Mouse (Mus musculus) stomach, embryonic 14.5 days (tissue): ENCODE results near the gene Fhl2. TPM values are rescaled to one million over a fixed set of nuclear protein-coding genes. Genes with fewer than 3 reads are reported as not detected.
A peak's percentile ranks its signal among the peaks of the same experiment; 100 is the strongest.

ENCODE experiments used
- ATAC-seq: fragments of 200-750 bp; cut with Nextera tagmentation; 2 replicates; pipeline ENCODE4 v1.8.0; 2017; ENCODE audit warnings: low read depth, moderate TSS enrichment; ENCODE audit not compliant: insufficient number of reproducible peaks, insufficient read depth, low FRiP score
- H3K27ac ChIP-seq: fragments of 300-500 bp; sonication (generic); 2 replicates; pipeline ENCODE4 v1.5.1; 2014; ENCODE audit warnings: mild to moderate bottlenecking, low read length, moderate library complexity, mixed read lengths
- H3K27me3 ChIP-seq: fragments of 300-500 bp; sonication (generic); 2 replicates; pipeline ENCODE4 v1.6.1; 2014; ENCODE audit warnings: low read length, control low read depth, mixed read lengths; ENCODE audit not compliant: control insufficient read depth, insufficient read depth
- H3K36me3 ChIP-seq: fragments of 300-500 bp; sonication (generic); 2 replicates; pipeline ENCODE4 v1.6.1; 2014; ENCODE audit warnings: mild to moderate bottlenecking, control low read depth, low read length, moderate library complexity, mixed read lengths; ENCODE audit not compliant: control insufficient read depth, insufficient read depth
- H3K4me1 ChIP-seq: fragments of 300-500 bp; sonication (generic); 2 replicates; pipeline ENCODE4 v1.6.1; 2014; ENCODE audit warnings: low read length, control low read depth, mixed read lengths; ENCODE audit not compliant: control insufficient read depth, insufficient read depth
- H3K4me2 ChIP-seq: fragments of 300-500 bp; sonication (generic); replicated peaks from 2 replicates; pipeline ENCODE4 v1.6.1; 2014; ENCODE audit warnings: low read depth, low read length, control low read depth
- H3K4me3 ChIP-seq: fragments of 300-500 bp; sonication (generic); 2 replicates; pipeline ENCODE4 v1.5.1; 2014; ENCODE audit warnings: low read depth, low read length, control low read depth
- H3K9ac ChIP-seq: fragments of 300-500 bp; sonication (generic); replicated peaks from 2 replicates; pipeline ENCODE4 v1.6.1; 2014; ENCODE audit warnings: low read depth, mild to moderate bottlenecking, control low read depth, low read length, moderate library complexity, mixed read lengths
- H3K9me3 ChIP-seq: fragments of 300-500 bp; sonication (generic); 2 replicates; pipeline ENCODE4 v1.6.1; 2016; ENCODE audit warnings: low read depth, low read length, control low read depth; ENCODE audit not compliant: control insufficient read depth
- WGBS: fragments of 180-500 bp; shearing (Covaris S2); extraction: QIAGEN DNeasy Blood & Tissue Kit; methylation state at CpG from one replicate; pipeline ENCODE4 v1.1.7; 2014; 5-methylcytosine and 5-hydroxymethylcytosine counted together
- polyA plus RNA-seq: library from polyadenylated mRNA; unstranded; fragments of >200 nt; fragmentation: Nextera tagmentation; extraction: Ambion mirVana; gene quantifications from 2 replicates; pipeline ENCODE4 v1.2.1, GENCODE M21; 2014

The Fhl2 gene
- polyA plus RNA-seq, 1 experiment from 2014 or later: 97.4 TPM

DNA sequence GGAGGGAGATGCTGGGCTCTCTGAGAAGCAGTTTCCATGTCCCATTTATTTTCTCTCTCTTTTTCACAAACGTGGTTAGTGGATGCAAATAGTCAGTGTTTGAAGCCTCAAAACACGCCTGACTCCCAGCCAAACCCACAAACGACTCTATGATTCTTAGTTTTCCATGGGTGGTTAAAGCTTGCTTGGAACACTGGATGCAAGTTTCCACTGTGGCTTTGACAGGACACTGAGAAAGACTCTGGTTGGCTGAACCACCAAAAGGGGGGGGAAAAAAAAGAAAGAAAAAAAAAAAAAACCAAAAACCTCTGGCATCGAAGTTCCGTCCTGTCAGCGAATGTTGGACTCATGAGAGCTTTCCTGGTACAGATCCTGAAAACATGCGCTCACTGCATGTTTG lies 27.6 kb downstream of the Fhl2 start:
- H3K36me3 ChIP-seq: no peaks in the 10 kb centered on the region
- no peak for ATAC-seq
- H3K27me3 ChIP-seq: no peaks in the 10 kb centered on the region
- H3K9ac ChIP-seq: no peak overlapping the region
- H3K4me2 ChIP-seq: no peak overlapping the region
- WGBS: 83% methylated on average over 7 of the region's 7 CpGs
- no peak overlapping the region for H3K27ac ChIP-seq
- no peaks in the 10 kb centered on the region for H3K9me3 ChIP-seq
- no peak overlapping the region for H3K4me3 ChIP-seq
- peaks cover 11% of the 10 kb centered on the region; the same call in 1 of the 2 replicates for H3K4me1 ChIP-seq

DNA sequence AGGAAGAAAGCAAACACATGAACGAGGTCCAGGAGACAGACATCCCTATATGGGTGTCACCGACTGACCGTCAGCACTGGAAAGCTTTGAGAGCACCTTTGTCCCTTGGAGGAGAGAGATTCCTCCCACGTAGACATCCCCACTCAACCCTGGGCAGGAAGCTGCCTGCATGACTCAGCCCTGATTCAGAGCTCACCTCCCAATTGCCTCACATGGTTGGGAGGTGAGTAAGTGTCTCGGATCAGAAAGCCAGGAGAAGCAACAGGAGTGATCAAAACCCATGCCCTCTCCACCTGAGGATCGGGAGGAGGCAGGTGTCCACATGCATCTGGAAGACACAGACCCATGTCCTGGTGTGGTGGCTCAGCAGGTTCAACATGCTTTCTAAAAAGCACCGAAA lies 28.2 kb downstream of the Fhl2 start:
- no peak overlapping the region for H3K4me3 ChIP-seq
- no peaks in the 10 kb centered on the region for H3K9me3 ChIP-seq
- WGBS: 78% methylated on average over 7 of the region's 7 CpGs
- H3K9ac ChIP-seq: no peak overlapping the region
- H3K4me2 ChIP-seq: no peak overlapping the region
- ATAC-seq: no peak
- no peaks in the 10 kb centered on the region for H3K27me3 ChIP-seq
- no peaks in the 10 kb centered on the region for H3K36me3 ChIP-seq
- H3K4me1 ChIP-seq: peaks cover 11% of the 10 kb centered on the region; the same call in 1 of the 2 replicates
- no peak overlapping the region for H3K27ac ChIP-seq

DNA sequence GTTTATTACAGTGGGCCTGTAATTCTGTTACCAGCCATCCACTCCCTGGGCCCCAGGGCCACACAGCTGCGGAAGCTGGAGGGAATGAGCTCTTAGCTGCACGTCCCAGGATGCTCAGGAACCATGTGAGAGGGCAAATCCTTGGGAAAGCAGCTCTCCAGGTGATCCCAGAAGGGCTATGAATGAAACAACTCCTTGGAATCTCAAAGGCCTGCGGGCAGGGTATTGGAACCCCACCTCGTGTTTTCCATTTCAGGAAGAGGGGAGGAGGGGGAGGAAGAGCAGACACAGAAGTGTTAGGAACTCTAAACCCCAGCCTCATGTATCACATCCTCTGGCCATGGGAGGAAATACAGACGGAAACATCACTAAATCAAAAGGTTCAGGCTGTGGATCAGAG lies 28.8 kb downstream of the Fhl2 start:
- H3K9me3 ChIP-seq: no peaks in the 10 kb centered on the region
- no peak overlapping the region for H3K9ac ChIP-seq
- peaks cover 11% of the 10 kb centered on the region; the same call in 1 of the 2 replicates for H3K4me1 ChIP-seq
- 44% methylated on average over 5 of the region's 5 CpGs for WGBS
- no peak overlapping the region for H3K4me3 ChIP-seq
- H3K36me3 ChIP-seq: no peaks in the 10 kb centered on the region
- H3K4me2 ChIP-seq: no peak overlapping the region
- no peaks in the 10 kb centered on the region for H3K27me3 ChIP-seq
- H3K27ac ChIP-seq: no peak overlapping the region
- ATAC-seq: no peak

DNA sequence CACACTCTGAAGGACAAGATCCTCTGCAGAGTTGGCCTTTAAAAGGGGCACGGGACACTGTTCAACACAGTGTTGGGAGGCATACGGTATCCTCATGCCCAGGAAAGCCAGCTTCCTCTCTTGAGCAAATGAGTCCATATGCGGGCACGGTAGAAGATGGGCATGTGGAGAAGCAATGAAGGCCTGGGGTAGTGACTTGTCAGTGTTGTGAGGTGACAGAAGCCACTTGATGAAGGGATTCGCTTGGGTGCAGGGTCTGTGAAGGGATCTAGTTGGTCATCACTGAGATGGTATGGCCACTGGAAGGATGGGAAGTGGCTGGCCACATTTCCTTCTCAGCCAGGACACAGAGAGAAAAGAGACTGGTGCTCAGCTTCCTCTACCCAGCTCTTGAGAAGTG lies 32.2 kb downstream of the Fhl2 start:
- H3K4me3 ChIP-seq: no peak overlapping the region
- peaks cover 18% of the 10 kb centered on the region; the same call in 1 of the 2 replicates for H3K4me1 ChIP-seq
- H3K9me3 ChIP-seq: no peaks in the 10 kb centered on the region
- no peaks in the 10 kb centered on the region for H3K27me3 ChIP-seq
- no peaks in the 10 kb centered on the region for H3K36me3 ChIP-seq
- no peak overlapping the region for H3K4me2 ChIP-seq
- ATAC-seq: no peak
- 95% methylated on average over 5 of the region's 5 CpGs for WGBS
- H3K27ac ChIP-seq: no peak overlapping the region
- H3K9ac ChIP-seq: no peak overlapping the region

DNA sequence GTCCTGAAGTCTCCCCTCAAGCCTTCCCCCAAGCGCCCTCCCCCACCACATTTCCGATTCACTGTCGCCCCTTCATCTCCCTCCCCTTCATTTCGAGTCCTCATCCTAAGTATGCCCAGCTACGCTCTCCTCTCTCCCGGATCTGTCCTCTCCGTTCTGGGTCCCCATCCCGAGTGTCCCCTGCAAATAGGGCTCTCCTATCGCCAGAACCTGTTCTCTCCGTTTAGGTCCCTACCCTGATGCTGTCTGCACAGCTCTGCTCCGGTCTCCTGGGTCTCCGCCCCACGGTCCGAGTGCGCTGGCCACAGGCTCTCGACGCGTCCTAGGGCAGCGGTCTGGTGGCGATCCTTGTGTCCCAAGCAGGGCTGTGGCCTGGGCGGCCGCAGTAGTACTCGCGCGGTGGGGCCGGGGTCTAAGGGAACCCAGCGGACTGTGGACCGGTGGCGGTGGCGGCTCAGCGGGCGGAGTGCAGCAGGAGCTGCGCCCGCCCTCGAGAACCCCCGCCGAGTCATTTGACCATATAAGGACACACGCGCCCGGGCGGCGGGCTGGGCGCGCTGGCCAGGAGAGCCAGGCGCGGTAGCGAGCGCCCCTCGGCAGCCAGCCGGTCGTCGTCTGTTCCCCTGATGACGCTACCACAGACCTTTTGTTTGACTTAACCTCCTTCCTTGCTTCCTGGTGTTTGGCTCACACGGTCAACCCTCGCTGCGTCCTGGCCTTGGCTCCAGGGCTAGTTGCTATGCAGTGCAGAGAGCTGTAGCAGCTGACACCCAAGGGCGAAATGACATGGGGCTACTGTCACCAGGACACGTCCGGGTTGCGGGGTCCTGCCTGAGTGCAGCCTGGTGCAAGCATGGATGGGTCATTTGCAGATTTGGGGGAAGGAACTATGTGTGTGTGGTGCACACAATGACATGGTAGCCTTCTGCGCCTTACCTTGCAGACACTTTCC lies 33.0 kb downstream of the Fhl2 start:
- H3K4me1 ChIP-seq: peaks cover 18% of the 10 kb centered on the region; the same call in 1 of the 2 replicates
- peak overlapping the region; percentile 74 for H3K4me2 ChIP-seq
- peak overlapping the region; percentile 57 for H3K27ac ChIP-seq
- peak overlapping the region; percentile 63 for H3K9ac ChIP-seq
- H3K27me3 ChIP-seq: no peaks in the 10 kb centered on the region
- WGBS: 5% methylated on average over 55 of the region's 61 CpGs
- no peaks in the 10 kb centered on the region for H3K9me3 ChIP-seq
- peak overlapping the region; percentile 67 for H3K4me3 ChIP-seq
- no peaks in the 10 kb centered on the region for H3K36me3 ChIP-seq
- peak; percentile 92 for ATAC-seq

DNA sequence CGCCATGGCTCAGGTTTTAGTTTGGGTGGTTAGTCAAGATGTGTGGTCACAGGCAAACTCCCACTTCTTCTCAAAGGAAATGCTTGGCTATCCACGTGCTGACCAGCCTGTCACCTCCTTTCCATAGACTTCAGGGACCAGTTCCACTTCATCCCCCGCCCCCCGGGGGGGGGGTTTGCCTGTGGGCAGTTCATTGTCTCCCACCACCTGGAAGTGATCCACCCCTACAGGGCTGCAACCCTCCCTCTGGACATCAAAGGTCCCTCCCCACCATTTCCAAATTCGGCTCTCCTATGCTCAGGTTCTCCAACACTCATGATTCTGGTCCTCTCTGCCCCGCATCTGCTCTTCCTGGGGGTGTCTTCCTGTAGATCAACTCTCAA lies 33.7 kb downstream of the Fhl2 start:
- 2% methylated on average over 6 of the region's 6 CpGs for WGBS
- Histone ChIP-seq H3K4me2 (peak overlapping the region; percentile 74), H3K9me3 (no peaks in the 10 kb centered on the region), H3K4me1 (peaks cover 17% of the 10 kb centered on the region; the same call in 1 of the 2 replicates), H3K36me3 (no peaks in the 10 kb centered on the region), H3K9ac (peak overlapping the region; percentile 63), H3K27ac (peak overlapping the region; percentile 57), H3K4me3 (peak overlapping the region; percentile 67), H3K27me3 (no peaks in the 10 kb centered on the region)
- ATAC-seq: peak; percentile 30; the same call in 1 of the 2 replicates

DNA sequence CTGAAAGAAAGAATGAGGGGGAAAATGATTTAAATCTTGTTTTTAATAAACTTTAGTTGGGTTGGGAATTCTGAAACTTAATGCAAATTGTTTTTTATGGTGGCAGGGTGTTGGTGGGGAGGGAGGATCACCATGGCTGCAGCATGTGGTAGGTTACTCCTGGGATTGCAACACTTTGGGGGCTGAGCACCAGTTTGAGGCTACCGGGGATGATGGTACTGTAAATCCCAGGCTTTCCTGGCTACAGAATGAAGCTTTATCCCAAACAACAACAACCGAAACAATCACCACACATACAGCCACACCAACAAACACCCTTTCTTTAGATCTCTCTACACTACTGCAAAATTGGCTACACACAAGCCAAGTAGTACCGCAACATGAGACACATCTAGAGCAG lies 34.4 kb downstream of the Fhl2 start:
- ATAC-seq: no peak
- H3K4me3 ChIP-seq: peak overlapping the region; percentile 67
- H3K9me3 ChIP-seq: no peaks in the 10 kb centered on the region
- peaks cover 16% of the 10 kb centered on the region; the same call in 1 of the 2 replicates for H3K4me1 ChIP-seq
- 87% methylated on average over 3 of the region's 3 CpGs for WGBS
- H3K4me2 ChIP-seq: peak overlapping the region; percentile 74
- no peak overlapping the region for H3K27ac ChIP-seq
- H3K36me3 ChIP-seq: no peaks in the 10 kb centered on the region
- no peaks in the 10 kb centered on the region for H3K27me3 ChIP-seq
- no peak overlapping the region for H3K9ac ChIP-seq

DNA sequence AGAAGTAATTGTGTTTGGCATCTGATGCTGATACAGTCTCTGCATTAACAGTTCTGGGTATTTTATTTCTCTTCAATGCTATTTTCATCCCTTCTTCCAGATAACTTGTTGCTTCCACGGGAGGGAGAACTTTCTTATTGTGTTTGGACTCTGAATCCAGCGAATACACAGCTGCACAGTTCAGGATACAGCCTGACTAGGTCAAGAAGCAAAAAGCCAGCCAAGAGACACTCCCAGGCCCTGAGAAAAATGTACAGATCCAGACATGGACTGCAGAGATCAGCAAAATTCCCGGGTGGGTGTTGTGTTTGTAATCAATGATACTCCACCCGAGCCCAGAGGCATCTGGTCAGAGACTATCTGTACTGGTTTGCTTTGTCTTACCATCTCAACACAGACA lies 37.4 kb downstream of the Fhl2 start:
- H3K36me3 ChIP-seq: no peaks in the 10 kb centered on the region
- H3K27ac ChIP-seq: peak overlapping the region; percentile 62; the same call in 1 of the 2 replicates
- H3K9me3 ChIP-seq: no peaks in the 10 kb centered on the region
- H3K4me2 ChIP-seq: peak overlapping the region; percentile 22; the same call in 1 of the 2 replicates
- WGBS: 28% methylated on average over 4 of the region's 4 CpGs
- no peaks in the 10 kb centered on the region for H3K27me3 ChIP-seq
- ATAC-seq: no peak
- H3K4me1 ChIP-seq: peaks cover 30% of the 10 kb centered on the region; the same call in 1 of the 2 replicates
- H3K9ac ChIP-seq: no peak overlapping the region
- no peak overlapping the region for H3K4me3 ChIP-seq
